Mouse (Mus musculus) liver, embryonic 11.5 days (tissue): ENCODE results near the gene Slc1a5. TPM values are rescaled to one million over a fixed set of nuclear protein-coding genes. Genes with fewer than 3 reads are reported as not detected.

Experiments used
- ATAC-seq: fragments of 200-750 bp; cut with Nextera tagmentation; replicated peaks from 2 replicates; pipeline ENCODE4 v1.8.0; 2017; ENCODE audit warnings: moderate number of reproducible peaks, mild to moderate bottlenecking, moderate TSS enrichment, moderate library complexity; ENCODE audit not compliant: low FRiP score
- DNase-seq: peaks from one replicate; pipeline ENCODE4 v3.0.0-alpha.2; 2017; ENCODE audit warnings: low spot score
- H3K27ac ChIP-seq: fragments of 300-500 bp; sonication (generic); 2 replicates; pipeline ENCODE4 v1.5.1; 2014; ENCODE audit warnings: mild to moderate bottlenecking, low read depth, low read length, control low read depth
- H3K27me3 ChIP-seq: fragments of 300-500 bp; sonication (generic); replicated peaks from 2 replicates; pipeline ENCODE4 v1.6.1; 2014; ENCODE audit warnings: low read length, mixed read lengths; ENCODE audit not compliant: control insufficient read depth, insufficient read depth
- H3K36me3 ChIP-seq: fragments of 300-500 bp; sonication (generic); 2 replicates; pipeline ENCODE4 v1.6.1; 2014; ENCODE audit warnings: mild to moderate bottlenecking, low read length, moderate library complexity, mixed read lengths; ENCODE audit not compliant: control insufficient read depth, insufficient read depth
- H3K4me1 ChIP-seq: fragments of 300-500 bp; sonication (generic); replicated peaks from 2 replicates; pipeline ENCODE4 v1.6.1; 2014; ENCODE audit warnings: low read length, mixed read lengths; ENCODE audit not compliant: control insufficient read depth, insufficient read depth
- H3K4me2 ChIP-seq: fragments of 300-500 bp; sonication (generic); 2 replicates; pipeline ENCODE4 v1.6.1; 2014; ENCODE audit warnings: mild to moderate bottlenecking, control low read depth, moderate library complexity
- H3K4me3 ChIP-seq: fragments of 300-500 bp; sonication (generic); 2 replicates; pipeline ENCODE4 v1.5.1; 2014; ENCODE audit warnings: low read depth, low read length, control low read depth
- H3K9ac ChIP-seq: fragments of 300-500 bp; sonication (generic); 2 replicates; pipeline ENCODE4 v1.6.1; 2014; ENCODE audit warnings: low read depth, low read length, control low read depth
- H3K9me3 ChIP-seq: fragments of 300-500 bp; sonication (generic); 2 replicates; pipeline ENCODE4 v1.6.1; 2016; ENCODE audit warnings: low read length, inconsistent platforms, mixed read lengths; ENCODE audit not compliant: control insufficient read depth
- WGBS: fragments of 180-500 bp; shearing (Covaris S2); extraction: QIAGEN DNeasy Blood & Tissue Kit; methylation state at CpG from one replicate; pipeline ENCODE4 v1.1.7; 2014; 5-methylcytosine and 5-hydroxymethylcytosine counted together
- polyA plus RNA-seq: library from polyadenylated mRNA; unstranded; fragments of >200 nt; fragmentation: Nextera tagmentation; extraction: Ambion mirVana; gene quantifications from 2 replicates; pipeline ENCODE4 v1.2.1, GENCODE M21; 2014

Slc1a5 gene
- polyA plus RNA-seq, 1 experiment from 2014 or later: 67.9 TPM

GRCm38 (mm10) chr7:16752016-16752415, 29.1 kb upstream of the Slc1a5 start:
- peaks cover 7% of the 10 kb centered on the region for H3K4me1 ChIP-seq
- ATAC-seq (no peak), DNase-seq (no peak)
- no peak overlapping the region for H3K9ac ChIP-seq
- H3K27ac ChIP-seq: no peak overlapping the region
- peaks cover 18% of the 10 kb centered on the region for H3K36me3 ChIP-seq
- no peaks in the 10 kb centered on the region for H3K9me3 ChIP-seq
- 85% methylated on average over 12 of the region's 12 CpGs for WGBS
- no peak overlapping the region for H3K4me2 ChIP-seq
- no peak overlapping the region for H3K4me3 ChIP-seq
- no peaks in the 10 kb centered on the region for H3K27me3 ChIP-seq

- DNase-seq (no peak), ATAC-seq (peak; percentile 68)
- Histone ChIP-seq H3K9me3 (no peaks in the 10 kb centered on the region), H3K4me1 (peaks cover 7% of the 10 kb centered on the region), H3K4me3 (no peak overlapping the region), H3K27me3 (no peaks in the 10 kb centered on the region), H3K4me2 (no peak overlapping the region), H3K36me3 (no peaks in the 10 kb centered on the region), H3K9ac (no peak overlapping the region), H3K27ac (no peak overlapping the region)
- 34% methylated on average over 17 of the region's 17 CpGs for WGBS
These were observed 25.6 kb upstream of the Slc1a5 start for GRCm38 (mm10) chr7:16755362-16756017.

- H3K4me2 ChIP-seq: no peak overlapping the region
- ATAC-seq: no peak
- 66% methylated on average over 10 of the region's 11 CpGs for WGBS
- H3K4me1 ChIP-seq: peaks cover 7% of the 10 kb centered on the region
- H3K9ac ChIP-seq: no peak overlapping the region
- no peaks in the 10 kb centered on the region for H3K36me3 ChIP-seq
- no peaks in the 10 kb centered on the region for H3K27me3 ChIP-seq
- H3K27ac ChIP-seq: no peak overlapping the region
- no peak for DNase-seq
- H3K9me3 ChIP-seq: no peaks in the 10 kb centered on the region
- H3K4me3 ChIP-seq: no peak overlapping the region
These were observed 22.1 kb upstream of the Slc1a5 start for GRCm38 (mm10) chr7:16758872-16759574.

GRCm38 (mm10) chr7:16760292-16760691, 20.8 kb upstream of the Slc1a5 start:
- no peaks in the 10 kb centered on the region for H3K36me3 ChIP-seq
- ATAC-seq (no peak), DNase-seq (no peak)
- H3K27me3 ChIP-seq: no peaks in the 10 kb centered on the region
- peaks cover 3% of the 10 kb centered on the region for H3K4me1 ChIP-seq
- H3K9ac ChIP-seq: no peak overlapping the region
- H3K4me3 ChIP-seq: no peak overlapping the region
- H3K27ac ChIP-seq: no peak overlapping the region
- 24% methylated on average over 8 of the region's 8 CpGs for WGBS
- H3K4me2 ChIP-seq: no peak overlapping the region
- H3K9me3 ChIP-seq: no peaks in the 10 kb centered on the region

GRCm38 (mm10) chr7:16761005-16761481, 20.1 kb upstream of the Slc1a5 start:
- Histone ChIP-seq H3K9me3 (no peaks in the 10 kb centered on the region), H3K4me3 (no peak overlapping the region), H3K4me1 (no peaks in the 10 kb centered on the region), H3K4me2 (no peak overlapping the region), H3K36me3 (no peaks in the 10 kb centered on the region), H3K27ac (no peak overlapping the region), H3K27me3 (no peaks in the 10 kb centered on the region), H3K9ac (no peak overlapping the region)
- no peak for DNase-seq
- WGBS: 56% methylated on average over 10 of the region's 10 CpGs
- ATAC-seq: no peak

- Histone ChIP-seq H3K4me2 (no peak overlapping the region), H3K4me1 (no peaks in the 10 kb centered on the region; the same call in 1 of the 2 replicates), H3K36me3 (no peaks in the 10 kb centered on the region), H3K27ac (no peak overlapping the region), H3K9ac (no peak overlapping the region), H3K4me3 (no peak overlapping the region), H3K27me3 (no peaks in the 10 kb centered on the region), H3K9me3 (no peaks in the 10 kb centered on the region)
- WGBS: 58% methylated on average over 5 of the region's 5 CpGs
- DNase-seq (no peak), ATAC-seq (no peak)
These were observed 19.5 kb upstream of the Slc1a5 start for GRCm38 (mm10) chr7:16761630-16762029.

- Histone ChIP-seq H3K36me3 (no peaks in the 10 kb centered on the region), H3K4me1 (no peaks in the 10 kb centered on the region; the same call in 1 of the 2 replicates), H3K9me3 (no peaks in the 10 kb centered on the region), H3K4me3 (no peak overlapping the region), H3K4me2 (no peak overlapping the region), H3K27ac (no peak overlapping the region), H3K27me3 (no peaks in the 10 kb centered on the region), H3K9ac (no peak overlapping the region)
- no peak for ATAC-seq
- DNase-seq: no peak
- 86% methylated on average over 7 of the region's 7 CpGs for WGBS
These were observed 17.5 kb upstream of the Slc1a5 start for GRCm38 (mm10) chr7:16763463-16764218.

GRCm38 (mm10) chr7:16766443-16766842, 14.7 kb upstream of the Slc1a5 start:
- Histone ChIP-seq H3K9me3 (peaks cover 3% of the 10 kb centered on the region; the same call in 1 of the 2 replicates), H3K4me2 (no peak overlapping the region), H3K27ac (no peak overlapping the region), H3K36me3 (no peaks in the 10 kb centered on the region), H3K9ac (no peak overlapping the region), H3K4me1 (no peaks in the 10 kb centered on the region; the same call in 1 of the 2 replicates), H3K27me3 (no peaks in the 10 kb centered on the region), H3K4me3 (no peak overlapping the region)
- no peak for DNase-seq
- ATAC-seq: no peak
- WGBS: 58% methylated on average over 2 of the region's 2 CpGs
